Mouse (Mus musculus): Measurements from ENCODE around the gene Uso1. TPM values are rescaled to one million over a fixed set of nuclear protein-coding genes. Genes with fewer than 3 reads are reported as not detected.
A peak's percentile ranks its signal among the peaks of the same experiment; 100 is the strongest.
"Not testable (repeated sequence)": the region's sequence is repeated elsewhere in the genome, so short reads cannot be mapped to it uniquely, and the experiment has no call there.

Gene Uso1
- total RNA-seq, 2 experiments from 2014 or later = 56.6 to 58.4 TPM

GRCm38 (mm10) chr5:92127141-92127625, 10.6 kb upstream of the Uso1 start:
- DNase-seq = no peak

- DNase-seq = no peak
Measured at GRCm38 (mm10) chr5:92127751-92128150, 10.0 kb upstream of the Uso1 start.

- no peak for DNase-seq
Measured at GRCm38 (mm10) chr5:92128570-92128969, 9.2 kb upstream of the Uso1 start.

GRCm38 (mm10) chr5:92129321-92129768, 8.4 kb upstream of the Uso1 start:
- no peak for DNase-seq

GRCm38 (mm10) chr5:92130040-92130682, 7.6 kb upstream of the Uso1 start:
- no peak for DNase-seq

GRCm38 (mm10) chr5:92132127-92132526, 5.6 kb upstream of the Uso1 start:
- DNase-seq = no peak

GRCm38 (mm10) chr5:92133006-92133405, 4.7 kb upstream of the Uso1 start:
- DNase-seq = not testable (repeated sequence)

GRCm38 (mm10) chr5:92134934-92135333, 2.8 kb upstream of the Uso1 start:
- DNase-seq = no peak

- no peak for DNase-seq
Measured at GRCm38 (mm10) chr5:92136536-92137238, 1.1 kb upstream of the Uso1 start.

GRCm38 (mm10) chr5:92138093-92138621, 419 bp downstream of the Uso1 start:
- DNase-seq = peak; percentile 50

- no peak for DNase-seq
Measured at GRCm38 (mm10) chr5:92139191-92139590, 1.5 kb downstream of the Uso1 start.

- DNase-seq = no peak
Measured at GRCm38 (mm10) chr5:92141696-92142095, 4.0 kb downstream of the Uso1 start.

- no peak for DNase-seq
Measured at GRCm38 (mm10) chr5:92142481-92142880, 4.7 kb downstream of the Uso1 start.

- DNase-seq = no peak
Measured at GRCm38 (mm10) chr5:92143665-92144064, 5.9 kb downstream of the Uso1 start.

- no peak for DNase-seq
Measured at GRCm38 (mm10) chr5:92144954-92145708, 7.4 kb downstream of the Uso1 start.

GRCm38 (mm10) chr5:92148248-92148647, 10.5 kb downstream of the Uso1 start:
- DNase-seq = no peak

- DNase-seq = no peak
Measured at GRCm38 (mm10) chr5:92149330-92149982, 11.7 kb downstream of the Uso1 start.

GRCm38 (mm10) chr5:92154861-92155260, 17.1 kb downstream of the Uso1 start:
- DNase-seq = no peak

GRCm38 (mm10) chr5:92165976-92166375, 28.2 kb downstream of the Uso1 start:
- no peak for DNase-seq

GRCm38 (mm10) chr5:92183071-92183830, 45.5 kb downstream of the Uso1 start:
- no peak for DNase-seq

- no peak for DNase-seq
Measured at GRCm38 (mm10) chr5:92188881-92189483, 51.2 kb downstream of the Uso1 start.
